Mouse (Mus musculus) liver, adult 2 months (tissue): ENCODE measurements around the gene Mybpc1.

Source experiments
- CTCF ChIP-seq: fragments of 200-500 bp; IDR thresholded peaks from 2 replicates; pipeline ENCODE4 v1.5.1; 2011; ENCODE audit warnings: low read depth, low read length, control low read depth
- POLR2A ChIP-seq: fragments of 200-500 bp; IDR thresholded peaks from 2 replicates; pipeline ENCODE4 v1.6.1; 2011; ENCODE audit warnings: low read length, control low read depth; ENCODE audit not compliant: insufficient read depth; ENCODE audit errors: extremely low read depth

GRCm38 (mm10) chr10:88550225-88550624 is 54.7 kb downstream of the Mybpc1 start:
- TF ChIP-seq CTCF = peak; percentile 10; the same call in 1 of the 2 replicates
- TF ChIP-seq POLR2A = no peak
